Mouse (Mus musculus) midbrain, embryonic 14.5 days (tissue): ENCODE measurements around the gene BC048671. TPM values are rescaled to one million over a fixed set of nuclear protein-coding genes. Genes with fewer than 3 reads are reported as not detected.

Experiments used
- ATAC-seq: fragments of 200-750 bp; cut with Nextera tagmentation; 2 replicates; pipeline ENCODE4 v1.8.0; 2017; ENCODE audit warnings: moderate number of reproducible peaks, moderate library complexity; ENCODE audit not compliant: low FRiP score, low TSS enrichment
- DNase-seq: peaks from one replicate; pipeline ENCODE4 v3.0.0-alpha.2; 2015
- H3K27ac ChIP-seq: fragments of 300-500 bp; sonication (generic); replicated peaks from 2 replicates; pipeline ENCODE4 v1.5.1; 2014; ENCODE audit warnings: mild to moderate bottlenecking, low read depth, low read length, moderate library complexity
- H3K27me3 ChIP-seq: fragments of 300-500 bp; sonication (generic); 2 replicates; pipeline ENCODE4 v1.6.1; 2014; ENCODE audit warnings: low read length, control low read depth, mixed read lengths; ENCODE audit not compliant: control insufficient read depth, insufficient read depth
- H3K36me3 ChIP-seq: fragments of 300-500 bp; sonication (generic); 2 replicates; pipeline ENCODE4 v1.6.1; 2014; ENCODE audit warnings: low read length, control low read depth; ENCODE audit not compliant: control insufficient read depth, insufficient read depth
- H3K4me1 ChIP-seq: fragments of 300-500 bp; sonication (generic); 2 replicates; pipeline ENCODE4 v1.6.1; 2014; ENCODE audit warnings: mild to moderate bottlenecking, antibody characterized with exemption, low read length, control low read depth; ENCODE audit not compliant: control insufficient read depth, insufficient read depth
- H3K4me2 ChIP-seq: fragments of 300-500 bp; sonication (generic); 2 replicates; pipeline ENCODE4 v1.6.1; 2014; ENCODE audit warnings: mild to moderate bottlenecking, low read length, moderate library complexity
- H3K4me3 ChIP-seq: fragments of 300-500 bp; sonication (generic); replicated peaks from 2 replicates; pipeline ENCODE4 v1.5.1; 2014; ENCODE audit warnings: low read depth, low read length
- H3K9ac ChIP-seq: fragments of 300-500 bp; sonication (generic); replicated peaks from 2 replicates; pipeline ENCODE4 v1.6.1; 2014; ENCODE audit warnings: mild to moderate bottlenecking, low read length, moderate library complexity
- H3K9me3 ChIP-seq: fragments of 300-500 bp; sonication (generic); 2 replicates; pipeline ENCODE4 v1.6.1; 2016; ENCODE audit warnings: low read length, control low read depth, mixed read lengths; ENCODE audit not compliant: control insufficient read depth
- WGBS: fragments of 180-500 bp; shearing (Covaris S2); extraction: QIAGEN DNeasy Blood & Tissue Kit; methylation state at CpG from one replicate; pipeline ENCODE4 v1.1.7; 2014; 5-methylcytosine and 5-hydroxymethylcytosine counted together
- polyA plus RNA-seq: library from polyadenylated mRNA; unstranded; fragments of >200 nt; fragmentation: Nextera tagmentation; extraction: Ambion mirVana; gene quantifications from 2 replicates; pipeline ENCODE4 v1.2.1, GENCODE M21; 2014

The BC048671 gene
- polyA plus RNA-seq, 1 experiment from 2014 or later, result not detected

- H3K9me3 ChIP-seq, result no peaks in the 10 kb centered on the region
- DNase-seq (no peak), ATAC-seq (no peak)
- no peak overlapping the region for H3K4me3 ChIP-seq
- WGBS, result 73% methylated on average over 2 of the region's 2 CpGs
- H3K36me3 ChIP-seq, result no peaks in the 10 kb centered on the region
- no peak overlapping the region for H3K4me2 ChIP-seq
- H3K4me1 ChIP-seq, result no peaks in the 10 kb centered on the region
- H3K27ac ChIP-seq, result no peak overlapping the region
- H3K27me3 ChIP-seq, result no peaks in the 10 kb centered on the region
- no peak overlapping the region for H3K9ac ChIP-seq
These were observed 41.3 kb downstream of the BC048671 start for GRCm38 (mm10) chr6:90342343-90342742.

DNA sequence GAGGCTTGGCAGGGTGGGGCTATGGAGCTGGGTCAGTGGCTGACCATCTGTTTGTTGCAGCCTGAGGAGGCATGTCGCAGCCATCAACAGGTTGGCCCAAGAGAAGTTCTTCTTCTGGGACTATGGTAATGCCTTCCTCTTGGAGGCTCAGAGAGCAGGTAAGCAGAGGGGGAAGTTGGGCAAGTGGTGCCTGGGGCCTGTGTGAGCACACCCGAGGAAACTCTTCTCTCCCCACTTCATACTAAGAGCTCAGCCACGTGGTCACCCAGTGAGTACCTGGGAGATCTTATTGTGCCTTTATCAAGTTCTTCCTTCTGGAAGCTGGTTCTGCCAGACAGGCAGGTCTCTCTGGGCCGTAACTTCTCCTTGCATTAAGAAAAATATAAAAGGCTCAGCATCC lies 46.2 kb downstream of the BC048671 start:
- H3K36me3 ChIP-seq, result no peaks in the 10 kb centered on the region
- no peak overlapping the region for H3K27ac ChIP-seq
- no peaks in the 10 kb centered on the region for H3K9me3 ChIP-seq
- no peaks in the 10 kb centered on the region for H3K27me3 ChIP-seq
- WGBS, result 85% methylated on average over 4 of the region's 4 CpGs
- no peak overlapping the region for H3K4me3 ChIP-seq
- no peaks in the 10 kb centered on the region for H3K4me1 ChIP-seq
- H3K9ac ChIP-seq, result no peak overlapping the region
- no peak for DNase-seq
- H3K4me2 ChIP-seq, result no peak overlapping the region
- ATAC-seq, result no peak

DNA sequence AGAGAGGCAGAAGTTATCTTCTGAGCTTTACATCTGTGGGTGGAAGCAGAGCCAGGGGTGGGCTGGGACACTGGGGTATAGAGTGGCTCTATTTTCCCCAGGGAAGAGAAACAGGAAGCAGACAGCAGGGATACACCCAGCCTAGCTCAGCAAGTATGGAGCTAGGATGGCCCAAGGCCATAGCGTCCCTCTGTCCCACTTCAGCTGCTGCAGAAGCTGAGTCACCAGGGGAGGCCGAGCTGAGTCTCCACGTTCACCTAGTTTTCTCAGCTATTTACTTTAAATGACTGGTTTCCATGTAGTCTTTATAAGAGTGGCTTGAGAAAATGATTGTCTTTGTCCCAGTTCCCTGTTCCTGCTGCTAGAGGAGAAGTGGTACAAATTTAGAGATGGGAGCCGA lies 47.5 kb downstream of the BC048671 start:
- no peaks in the 10 kb centered on the region for H3K27me3 ChIP-seq
- no peak overlapping the region for H3K9ac ChIP-seq
- ATAC-seq (no peak), DNase-seq (no peak)
- H3K4me3 ChIP-seq, result no peak overlapping the region
- WGBS, result 87% methylated on average over 4 of the region's 4 CpGs
- H3K4me2 ChIP-seq, result no peak overlapping the region
- no peak overlapping the region for H3K27ac ChIP-seq
- H3K4me1 ChIP-seq, result no peaks in the 10 kb centered on the region
- H3K36me3 ChIP-seq, result no peaks in the 10 kb centered on the region
- no peaks in the 10 kb centered on the region for H3K9me3 ChIP-seq

DNA sequence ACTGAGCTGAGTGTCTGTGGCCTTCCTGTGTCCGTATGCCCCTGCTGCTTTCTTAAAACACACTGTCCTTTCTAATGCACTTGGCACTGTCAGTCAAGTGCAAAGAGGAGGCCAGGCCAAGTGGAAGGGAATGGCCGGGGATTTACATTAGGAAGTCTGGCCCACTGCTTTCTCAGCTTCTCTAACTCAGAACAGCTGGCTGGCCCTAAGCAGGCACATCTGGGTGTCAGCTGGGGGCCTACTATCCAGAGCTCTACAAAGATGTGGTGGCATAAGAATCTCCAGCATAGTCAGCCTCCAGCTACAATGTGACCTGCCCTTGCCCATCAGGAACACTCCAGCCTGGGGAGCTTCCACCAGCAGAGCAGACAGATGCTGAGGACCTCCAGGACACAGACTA lies 49.0 kb downstream of the BC048671 start:
- Histone ChIP-seq H3K36me3 (no peaks in the 10 kb centered on the region), H3K9ac (no peak overlapping the region), H3K27me3 (no peaks in the 10 kb centered on the region), H3K9me3 (no peaks in the 10 kb centered on the region), H3K4me2 (no peak overlapping the region), H3K4me3 (no peak overlapping the region), H3K27ac (no peak overlapping the region), H3K4me1 (no peaks in the 10 kb centered on the region)
- ATAC-seq, result no peak
- no peak for DNase-seq
- WGBS, result 74% methylated on average over 2 of the region's 2 CpGs

Other genes starting within 250 kb of the BC048671 start
- gene Vmn1r49, start 222.7 kb upstream of the BC048671 start, polyA plus RNA-seq, result not detected in 2 replicates
- not detected in 2 replicates for gene Vmn1r50, start 199.8 kb upstream of the BC048671 start, polyA plus RNA-seq
- gene Vmn1r51, start 178.6 kb upstream of the BC048671 start, polyA plus RNA-seq, result 0.07 TPM in 1 of 2 replicates, not detected in the other
- gene Vmn1r52, start 126.4 kb upstream of the BC048671 start, polyA plus RNA-seq, result 0.09 TPM in 1 of 2 replicates, not detected in the other
- gene V1ra8, start 98.4 kb upstream of the BC048671 start, polyA plus RNA-seq, result not detected in 2 replicates
- not detected in 2 replicates for gene Vmn1r53, start 76.8 kb upstream of the BC048671 start, polyA plus RNA-seq
- gene Vmn1r54, start 54.9 kb upstream of the BC048671 start, polyA plus RNA-seq, result not detected in 2 replicates
- gene Chst13, start 24.0 kb downstream of the BC048671 start, polyA plus RNA-seq, result 0.22 TPM in 1 of 2 replicates, not detected in the other
- gene Uroc1, start 32.1 kb downstream of the BC048671 start, polyA plus RNA-seq, result not detected in 2 replicates
- gene Zxdc, start 68.3 kb downstream of the BC048671 start, polyA plus RNA-seq, result 15.3 and 16.2 TPM in 2 replicates
- gene Cfap100, start 127.6 kb downstream of the BC048671 start, polyA plus RNA-seq, result 7.2 and 11.1 TPM in 2 replicates
- gene Klf15, start 161.4 kb downstream of the BC048671 start, polyA plus RNA-seq, result 13.9 and 14.2 TPM in 2 replicates
- 44.5 and 51.9 TPM in 2 replicates for gene Aldh1l1, start 185.2 kb downstream of the BC048671 start, polyA plus RNA-seq